Mouse (Mus musculus) neural tube, embryonic 11.5 days (tissue): Measurements from ENCODE around the gene Acox2. TPM values are rescaled to one million over a fixed set of nuclear protein-coding genes. Genes with fewer than 3 reads are reported as not detected.

ENCODE experiments used
- ATAC-seq: fragments of 200-750 bp; cut with Nextera tagmentation; 2 replicates; pipeline ENCODE4 v1.8.0; 2017; ENCODE audit warnings: moderate number of reproducible peaks, mild to moderate bottlenecking, moderate TSS enrichment, moderate library complexity; ENCODE audit not compliant: insufficient read depth, low FRiP score, low TSS enrichment
- DNase-seq: peaks from one replicate; pipeline ENCODE4 v3.0.0-alpha.2; 2015; ENCODE audit warnings: low spot score
- H3K27ac ChIP-seq: fragments of 300-500 bp; sonication (generic); 2 replicates; pipeline ENCODE4 v1.5.1; 2014; ENCODE audit warnings: low read depth, mild to moderate bottlenecking, low read length
- H3K27me3 ChIP-seq: fragments of 300-500 bp; sonication (generic); 2 replicates; pipeline ENCODE4 v1.6.1; 2014; ENCODE audit warnings: mild to moderate bottlenecking, low read length, mixed read lengths; ENCODE audit not compliant: control insufficient read depth, insufficient read depth
- H3K36me3 ChIP-seq: fragments of 300-500 bp; sonication (generic); 2 replicates; pipeline ENCODE4 v1.6.1; 2014; ENCODE audit warnings: mild to moderate bottlenecking, low read length, moderate library complexity, mixed read lengths; ENCODE audit not compliant: control insufficient read depth, insufficient read depth
- H3K4me1 ChIP-seq: fragments of 300-500 bp; sonication (generic); 2 replicates; pipeline ENCODE4 v1.6.1; 2014; ENCODE audit warnings: low read length, mixed read lengths; ENCODE audit not compliant: control insufficient read depth, insufficient read depth
- H3K4me2 ChIP-seq: fragments of 300-500 bp; sonication (generic); 2 replicates; pipeline ENCODE4 v1.6.1; 2014; ENCODE audit warnings: low read depth, mild to moderate bottlenecking, moderate library complexity
- H3K4me3 ChIP-seq: fragments of 300-500 bp; sonication (generic); 2 replicates; pipeline ENCODE4 v1.5.1; 2014; ENCODE audit warnings: low read depth, low read length
- H3K9ac ChIP-seq: fragments of 300-500 bp; sonication (generic); 2 replicates; pipeline ENCODE4 v1.6.1; 2014; ENCODE audit warnings: mild to moderate bottlenecking, low read length
- H3K9me3 ChIP-seq: fragments of 300-500 bp; sonication (generic); 2 replicates; pipeline ENCODE4 v1.6.1; 2016; ENCODE audit warnings: low read length; ENCODE audit not compliant: control insufficient read depth
- WGBS: fragments of 180-500 bp; shearing (Covaris S2); extraction: QIAGEN DNeasy Blood & Tissue Kit; methylation state at CpG from one replicate; pipeline ENCODE4 v1.1.7; 2014; 5-methylcytosine and 5-hydroxymethylcytosine counted together
- polyA plus RNA-seq: library from polyadenylated mRNA; unstranded; fragments of >200 nt; fragmentation: Nextera tagmentation; extraction: Ambion mirVana; gene quantifications from 2 replicates; pipeline ENCODE4 v1.2.1, GENCODE M21; 2014

Acox2 gene
- polyA plus RNA-seq, 1 experiment from 2014 or later = 0.20 TPM

- no peaks in the 10 kb centered on the region for H3K9me3 ChIP-seq
- no peaks in the 10 kb centered on the region for H3K27me3 ChIP-seq
- 93% methylated on average over 16 of the region's 16 CpGs for WGBS
- H3K4me3 ChIP-seq = no peak overlapping the region
- no peak overlapping the region for H3K27ac ChIP-seq
- H3K36me3 ChIP-seq = peaks cover 2% of the 10 kb centered on the region; the same call in 1 of the 2 replicates
- DNase-seq (no peak), ATAC-seq (no peak)
- no peak overlapping the region for H3K9ac ChIP-seq
- H3K4me2 ChIP-seq = no peak overlapping the region
- H3K4me1 ChIP-seq = peaks cover 10% of the 10 kb centered on the region
These were observed 36.6 kb downstream of the Acox2 start for GRCm38 (mm10) chr14:8222561-8222960.

- DNase-seq (no peak), ATAC-seq (no peak)
- Histone ChIP-seq H3K27ac (no peak overlapping the region), H3K4me3 (no peak overlapping the region), H3K9ac (no peak overlapping the region), H3K4me2 (no peak overlapping the region), H3K27me3 (peaks cover 3% of the 10 kb centered on the region; the same call in 1 of the 2 replicates), H3K9me3 (no peaks in the 10 kb centered on the region), H3K36me3 (peaks cover 2% of the 10 kb centered on the region; the same call in 1 of the 2 replicates), H3K4me1 (peaks cover 10% of the 10 kb centered on the region)
- WGBS = 88% methylated on average over 2 of the region's 2 CpGs
These were observed 38.2 kb downstream of the Acox2 start for GRCm38 (mm10) chr14:8220912-8221311.

DNA sequence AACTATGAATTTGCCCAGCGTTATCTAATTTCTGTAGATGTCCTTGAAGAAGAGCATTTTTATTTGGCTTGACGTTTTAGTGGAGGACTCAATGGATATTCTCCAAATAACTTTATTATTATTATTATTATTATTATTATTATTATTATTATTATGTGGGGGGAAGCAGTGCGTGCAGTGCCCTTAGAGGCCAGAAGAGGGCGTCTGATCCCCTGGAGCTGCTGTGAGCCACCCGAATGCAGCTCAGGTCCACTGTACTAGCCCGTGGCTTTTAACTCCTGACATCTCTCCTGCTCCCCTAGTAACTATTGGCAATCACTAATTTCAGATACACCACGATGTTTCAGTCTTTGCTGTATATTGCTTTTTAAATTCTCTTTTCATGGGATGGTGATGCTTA lies 38.8 kb downstream of the Acox2 start:
- ATAC-seq = no peak
- no peak overlapping the region for H3K4me2 ChIP-seq
- 65% methylated on average over 7 of the region's 7 CpGs for WGBS
- DNase-seq = no peak
- no peak overlapping the region for H3K4me3 ChIP-seq
- peaks cover 10% of the 10 kb centered on the region for H3K4me1 ChIP-seq
- H3K36me3 ChIP-seq = peaks cover 2% of the 10 kb centered on the region; the same call in 1 of the 2 replicates
- H3K27me3 ChIP-seq = peaks cover 8% of the 10 kb centered on the region; the same call in 1 of the 2 replicates
- H3K9ac ChIP-seq = no peak overlapping the region
- no peak overlapping the region for H3K27ac ChIP-seq
- no peaks in the 10 kb centered on the region for H3K9me3 ChIP-seq

GRCm38 (mm10) chr14:8219876-8220275 lies 39.3 kb downstream of the Acox2 start:
- no peak overlapping the region for H3K4me3 ChIP-seq
- H3K9me3 ChIP-seq = no peaks in the 10 kb centered on the region
- no peak overlapping the region for H3K27ac ChIP-seq
- no peak overlapping the region for H3K4me2 ChIP-seq
- peaks cover 14% of the 10 kb centered on the region for H3K4me1 ChIP-seq
- no peak for ATAC-seq
- peaks cover 2% of the 10 kb centered on the region; the same call in 1 of the 2 replicates for H3K36me3 ChIP-seq
- H3K27me3 ChIP-seq = peaks cover 8% of the 10 kb centered on the region; the same call in 1 of the 2 replicates
- WGBS = 46% methylated on average over 11 of the region's 11 CpGs
- H3K9ac ChIP-seq = no peak overlapping the region
- DNase-seq = no peak

DNA sequence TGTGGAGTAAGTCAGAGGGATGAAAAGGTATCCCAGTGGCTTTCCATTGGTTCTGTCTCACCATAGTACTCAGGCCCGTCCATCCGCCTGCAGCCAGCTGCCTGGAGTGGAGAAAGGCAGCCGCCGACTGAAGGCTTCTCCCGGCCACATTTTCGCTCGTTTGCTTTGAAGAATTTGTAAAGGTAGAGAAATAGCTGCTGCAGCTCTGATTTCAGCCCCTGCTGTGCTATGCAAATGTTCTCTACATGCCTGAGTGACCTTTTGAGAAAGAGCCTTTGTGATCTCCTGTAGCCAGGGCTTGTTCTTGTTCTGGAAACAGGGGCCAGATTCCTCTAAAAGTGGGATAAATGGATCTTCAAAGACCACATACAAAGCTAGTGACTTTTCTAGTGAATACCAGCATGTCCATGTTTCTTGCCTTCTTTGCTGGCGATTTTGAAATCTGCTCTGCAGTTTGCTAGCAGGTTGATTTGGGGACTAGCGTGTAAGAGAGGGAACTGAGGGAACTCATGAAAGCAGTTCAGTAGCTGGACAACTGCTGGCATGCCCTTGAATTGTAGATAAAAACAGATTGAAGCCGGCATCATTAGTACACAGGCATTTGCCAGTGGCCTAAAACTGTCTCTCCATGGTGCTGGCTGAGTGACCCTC lies 40.3 kb downstream of the Acox2 start:
- 12% methylated on average over 10 of the region's 10 CpGs for WGBS
- Histone ChIP-seq H3K9me3 (no peaks in the 10 kb centered on the region), H3K4me3 (no peak overlapping the region), H3K4me2 (0 out of 2 replicates have a peak overlapping the region, but pooled peaks have one; percentile 8), H3K27ac (no peak overlapping the region), H3K27me3 (peaks cover 8% of the 10 kb centered on the region; the same call in 1 of the 2 replicates), H3K4me1 (peaks cover 17% of the 10 kb centered on the region), H3K36me3 (peaks cover 2% of the 10 kb centered on the region; the same call in 1 of the 2 replicates), H3K9ac (no peak overlapping the region)
- ATAC-seq (no peak), DNase-seq (peak; percentile 48)

- WGBS = 47% methylated on average over 7 of the region's 7 CpGs
- DNase-seq = peak; percentile 16
- Histone ChIP-seq H3K27ac (no peak overlapping the region), H3K9ac (no peak overlapping the region), H3K27me3 (peaks cover 8% of the 10 kb centered on the region; the same call in 1 of the 2 replicates), H3K4me1 (peaks cover 17% of the 10 kb centered on the region), H3K36me3 (peaks cover 2% of the 10 kb centered on the region; the same call in 1 of the 2 replicates), H3K9me3 (no peaks in the 10 kb centered on the region), H3K4me2 (no peak overlapping the region), H3K4me3 (no peak overlapping the region)
- ATAC-seq = no peak
These were observed 40.9 kb downstream of the Acox2 start for GRCm38 (mm10) chr14:8218238-8218637.

DNA sequence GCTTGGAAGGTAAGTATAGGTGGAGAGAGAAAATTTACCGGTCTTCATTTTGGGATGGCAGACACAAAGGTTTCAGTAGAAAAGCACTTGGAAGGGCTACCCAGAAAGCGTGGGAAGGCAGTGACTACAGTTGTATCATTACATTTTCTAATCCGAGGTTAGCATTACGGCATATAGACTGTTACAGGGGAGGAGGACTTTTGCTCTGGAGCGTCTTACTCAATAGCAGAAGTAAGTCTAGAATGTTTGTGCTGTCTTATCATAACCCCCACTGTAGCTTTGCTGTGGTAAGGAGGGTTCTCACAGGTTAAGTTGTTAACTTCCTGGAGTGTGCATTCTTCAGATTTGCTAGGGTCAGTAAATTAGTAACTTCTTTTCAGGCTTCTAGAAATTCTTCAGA lies 43.1 kb downstream of the Acox2 start:
- H3K4me2 ChIP-seq = no peak overlapping the region
- H3K9me3 ChIP-seq = no peaks in the 10 kb centered on the region
- peaks cover 17% of the 10 kb centered on the region for H3K4me1 ChIP-seq
- H3K27me3 ChIP-seq = peaks cover 8% of the 10 kb centered on the region; the same call in 1 of the 2 replicates
- DNase-seq (no peak), ATAC-seq (no peak)
- H3K9ac ChIP-seq = no peak overlapping the region
- no peak overlapping the region for H3K27ac ChIP-seq
- 63% methylated on average over 5 of the region's 5 CpGs for WGBS
- H3K36me3 ChIP-seq = no peaks in the 10 kb centered on the region
- H3K4me3 ChIP-seq = no peak overlapping the region

- WGBS = 15% methylated on average over 21 of the region's 21 CpGs
- no peaks in the 10 kb centered on the region for H3K9me3 ChIP-seq
- ATAC-seq = no peak
- peak; percentile 14 for DNase-seq
- no peak overlapping the region for H3K27ac ChIP-seq
- peak overlapping the region; percentile 69 for H3K4me2 ChIP-seq
- H3K9ac ChIP-seq = no peak overlapping the region
- H3K36me3 ChIP-seq = no peaks in the 10 kb centered on the region
- H3K4me3 ChIP-seq = peak overlapping the region; percentile 73
- H3K4me1 ChIP-seq = peaks cover 17% of the 10 kb centered on the region
- peaks cover 8% of the 10 kb centered on the region; the same call in 1 of the 2 replicates for H3K27me3 ChIP-seq
These were observed 43.9 kb downstream of the Acox2 start for GRCm38 (mm10) chr14:8215208-8215778.
